Mouse (Mus musculus) G1E (cell line): ENCODE measurements at regions not wholly inside any gene's neighbourhood (a gene's known extent, or its start where the extent isn't known, plus 50 kb on each side); places are given as distances from the start of the nearest gene placed in this dataset.

ENCODE experiments used
- GATA1 ChIP-seq: IDR thresholded peaks from 2 replicates; pipeline ENCODE4 v1.6.1; 2012; ENCODE audit warnings: borderline replicate concordance, low read length, inconsistent platforms, mixed read lengths
- GATA2 ChIP-seq: IDR thresholded peaks from 2 replicates; pipeline ENCODE4 v1.6.1; 2012; ENCODE audit warnings: low read depth, low read length, inconsistent platforms, borderline replicate concordance

GRCm38 (mm10) chr13:35469361-35470198, 190.1 kb upstream of the Cdyl start:
- no peak for TF ChIP-seq GATA2
- no peak for TF ChIP-seq GATA1
